Mouse (Mus musculus) cerebellum, adult 9-10 months (tissue): ENCODE measurements around the gene Specc1l.
"Not testable (repeated sequence)": the region's sequence is repeated elsewhere in the genome, so short reads cannot be mapped to it uniquely, and the experiment has no call there.

ENCODE experiments used
- DNase-seq: peaks from one replicate; pipeline ENCODE4 v3.0.0; 2022

Gene Specc1l

GRCm38 (mm10) chr10:75320321-75320720, 108.4 kb downstream of the Specc1l start:
- DNase-seq: no peak

- no peak for DNase-seq
Measured at GRCm38 (mm10) chr10:75322966-75323365, 111.1 kb downstream of the Specc1l start.

GRCm38 (mm10) chr10:75323986-75324385, 112.1 kb downstream of the Specc1l start:
- DNase-seq: no peak

DNA sequence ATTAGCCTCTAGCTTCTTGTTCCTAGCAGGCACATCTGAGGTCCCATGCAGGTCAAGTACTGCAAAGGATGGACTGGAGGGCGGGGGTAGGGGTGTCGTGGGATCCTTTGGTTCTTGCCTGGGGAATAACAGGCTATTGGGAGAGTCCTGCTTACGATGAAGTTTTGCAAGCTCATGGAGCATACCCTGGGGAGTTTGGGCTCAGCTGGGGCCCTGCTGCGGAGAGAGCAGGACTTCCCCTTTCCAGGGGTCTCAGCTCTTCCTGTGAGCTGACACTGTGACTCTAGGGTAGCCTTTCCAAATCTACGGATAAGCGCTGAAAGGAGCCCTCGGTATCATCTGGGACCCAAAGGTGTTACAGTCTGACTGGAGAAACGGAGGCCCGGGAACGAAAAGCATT, 112.5 kb downstream of the Specc1l start:
- no peak for DNase-seq

DNA sequence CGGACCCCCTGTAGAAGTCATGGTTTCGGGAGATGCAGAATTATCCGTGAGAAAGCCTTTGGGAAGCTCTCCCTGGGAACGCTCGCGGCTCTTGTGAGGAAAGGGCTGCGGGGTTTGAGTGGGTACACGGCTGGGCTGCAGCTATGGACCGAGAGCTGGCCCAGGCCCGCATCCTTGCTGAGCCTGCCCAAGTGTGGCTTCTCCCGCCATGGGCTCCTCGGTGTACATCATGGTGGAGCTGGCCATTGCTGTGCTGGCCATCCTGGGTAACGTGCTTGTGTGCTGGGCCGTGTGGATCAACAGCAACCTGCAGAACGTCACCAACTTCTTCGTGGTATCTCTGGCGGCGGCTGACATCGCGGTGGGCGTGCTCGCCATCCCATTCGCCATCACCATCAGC, 113.9 kb downstream of the Specc1l start:
- DNase-seq: no peak

- DNase-seq: no peak
Measured at GRCm38 (mm10) chr10:75326553-75326952, 114.7 kb downstream of the Specc1l start.

DNA sequence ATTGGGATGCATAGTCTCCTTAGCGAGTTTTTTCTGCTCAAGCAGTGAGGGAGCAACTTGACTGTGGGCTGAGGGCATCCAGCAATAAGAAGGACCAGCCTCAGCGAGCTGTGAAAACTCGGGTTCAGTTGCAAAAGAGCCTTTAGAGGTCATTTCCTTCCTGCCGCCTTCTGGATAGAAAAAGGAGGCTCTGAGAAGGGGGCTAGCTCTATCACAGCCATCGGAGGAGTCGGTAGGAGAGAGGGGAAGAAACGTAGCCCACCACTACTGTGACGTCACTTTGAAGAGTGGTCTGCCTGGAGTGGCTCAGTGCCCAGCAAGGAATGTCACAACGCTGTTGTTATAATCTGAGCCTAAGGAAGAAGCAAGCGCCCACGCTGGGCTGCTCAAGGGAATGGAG, 115.2 kb downstream of the Specc1l start:
- no peak for DNase-seq

DNA sequence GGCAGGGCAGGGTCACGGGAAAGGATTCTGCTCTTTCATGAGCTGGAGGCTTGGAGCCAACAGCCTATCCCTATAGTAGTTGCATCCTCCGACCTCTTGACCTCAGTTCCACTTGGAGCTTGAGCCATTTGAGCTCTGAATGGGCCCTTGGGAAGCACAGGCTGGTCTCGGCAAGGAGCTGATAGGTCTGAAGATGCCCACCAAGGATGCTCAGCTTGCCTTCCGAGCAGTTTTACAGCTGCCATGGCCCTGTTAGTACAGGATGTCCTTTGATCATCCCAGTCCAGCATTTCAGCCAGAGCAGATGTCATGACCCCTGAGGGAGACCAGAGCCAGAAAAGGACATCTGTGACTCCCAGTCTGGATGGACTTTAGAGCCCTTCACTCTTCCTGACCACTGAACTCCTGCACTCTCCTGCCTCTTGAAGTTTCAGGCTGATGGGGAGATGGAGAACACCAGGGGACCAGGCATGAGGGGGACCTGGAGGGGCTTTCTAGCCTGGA, 116.4 kb downstream of the Specc1l start:
- DNase-seq: no peak

- DNase-seq: no peak
Measured at GRCm38 (mm10) chr10:75332268-75332667, 120.4 kb downstream of the Specc1l start.

- DNase-seq: peak; percentile 33
Measured at GRCm38 (mm10) chr10:75333176-75333776, 121.4 kb downstream of the Specc1l start.

DNA sequence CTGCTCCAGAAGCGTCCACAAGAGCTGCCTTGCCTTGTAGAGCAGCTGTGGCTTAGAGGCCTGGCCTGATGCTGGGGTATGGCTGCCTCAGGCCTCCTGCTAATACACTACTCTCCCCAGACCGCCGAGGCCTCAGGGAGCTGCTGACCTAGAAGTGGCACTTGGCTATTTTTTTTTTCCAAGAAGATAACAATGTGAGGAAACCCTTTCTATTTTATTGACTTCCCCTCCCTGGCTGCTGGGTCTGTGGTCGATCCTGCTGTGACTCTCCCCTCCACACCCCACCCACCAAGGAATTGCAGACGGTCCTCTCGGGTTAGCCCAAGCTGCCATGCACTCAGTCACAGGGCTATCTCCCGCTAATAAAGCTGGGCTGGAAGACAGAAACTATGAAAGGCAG, 122.3 kb downstream of the Specc1l start:
- no peak for DNase-seq

DNA sequence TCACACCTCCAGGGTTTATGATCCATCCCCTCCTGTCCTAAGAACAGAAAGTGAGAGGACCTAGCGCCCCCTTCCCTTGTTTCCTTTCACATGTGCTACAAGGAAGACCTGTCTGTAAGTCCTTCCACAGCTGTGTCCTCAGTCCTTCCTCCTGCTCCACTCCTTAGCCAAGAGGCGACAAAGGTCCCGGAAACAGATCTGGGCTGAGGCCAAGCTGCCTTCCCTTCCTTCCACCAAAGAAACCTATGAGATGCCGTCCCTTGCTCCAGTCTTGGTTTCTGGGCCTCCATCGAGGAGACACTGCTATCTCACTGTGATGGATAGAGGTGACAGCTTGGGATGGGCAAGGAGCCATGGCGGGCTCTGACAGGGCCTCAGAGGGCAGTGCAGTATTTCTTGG, 123.2 kb downstream of the Specc1l start:
- DNase-seq: no peak

- DNase-seq: no peak
Measured at GRCm38 (mm10) chr10:75337231-75337630, 125.4 kb downstream of the Specc1l start.

GRCm38 (mm10) chr10:75338852-75339251, 127.0 kb downstream of the Specc1l start:
- no peak for DNase-seq

DNA sequence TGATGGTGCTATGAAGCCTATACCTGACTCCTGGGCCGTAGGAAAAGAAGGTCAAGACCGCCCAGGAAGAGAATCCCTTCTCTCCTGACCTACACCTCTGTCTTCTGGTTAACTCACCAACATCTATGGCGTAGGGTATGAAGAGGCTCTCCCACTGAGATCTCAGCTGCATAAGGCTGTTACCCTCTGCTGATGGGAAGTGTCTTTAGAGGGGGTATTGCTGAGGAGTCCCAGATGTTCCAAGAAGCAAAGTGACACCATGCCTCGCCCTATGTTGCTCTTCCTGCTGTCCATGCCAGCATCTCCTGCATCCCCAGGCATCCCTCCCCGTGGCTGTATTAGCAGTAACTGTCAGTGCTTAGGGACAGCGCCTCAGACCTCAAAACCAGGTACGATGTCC, 127.5 kb downstream of the Specc1l start:
- DNase-seq: no peak

DNA sequence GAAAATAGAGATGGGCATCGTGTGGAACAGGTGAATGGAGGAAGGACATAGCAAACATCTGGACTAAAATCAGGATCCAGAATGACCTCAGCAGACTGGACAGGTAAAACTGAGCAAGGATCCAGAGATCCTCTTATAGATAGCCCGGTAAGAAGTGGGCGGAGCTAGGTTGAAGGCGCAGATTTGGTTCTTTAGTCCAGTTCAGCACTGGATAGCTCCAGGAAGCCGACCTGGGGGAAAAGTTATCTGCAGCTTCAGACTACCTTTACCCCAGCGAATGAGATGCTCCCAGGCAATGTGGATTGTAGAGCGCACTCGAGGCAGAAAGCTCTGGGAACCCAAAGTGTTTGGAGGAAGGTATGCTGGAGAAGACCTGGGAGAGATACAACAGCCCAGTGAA, 130.1 kb downstream of the Specc1l start:
- DNase-seq: no peak

GRCm38 (mm10) chr10:75344563-75344962, 132.7 kb downstream of the Specc1l start:
- not testable (repeated sequence) for DNase-seq

DNA sequence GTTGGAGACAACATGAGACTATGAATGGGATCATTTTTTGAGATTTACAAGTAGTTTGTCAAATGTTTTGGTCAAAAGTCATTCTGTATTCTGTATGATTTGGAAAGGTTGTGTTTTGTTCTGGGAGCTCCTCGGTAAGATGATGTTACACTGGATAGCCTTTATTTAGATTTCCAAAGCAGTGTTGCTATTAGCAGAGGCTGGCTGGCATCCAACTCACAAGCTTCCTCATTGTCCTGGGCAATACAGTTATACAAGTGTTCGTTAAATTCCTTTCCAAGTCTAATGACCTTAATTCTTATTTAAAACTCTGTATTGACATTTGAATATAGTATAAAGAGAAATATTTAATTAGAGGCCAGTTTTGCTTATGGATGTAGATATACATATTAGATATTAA, 133.4 kb downstream of the Specc1l start:
- DNase-seq: no peak

DNA sequence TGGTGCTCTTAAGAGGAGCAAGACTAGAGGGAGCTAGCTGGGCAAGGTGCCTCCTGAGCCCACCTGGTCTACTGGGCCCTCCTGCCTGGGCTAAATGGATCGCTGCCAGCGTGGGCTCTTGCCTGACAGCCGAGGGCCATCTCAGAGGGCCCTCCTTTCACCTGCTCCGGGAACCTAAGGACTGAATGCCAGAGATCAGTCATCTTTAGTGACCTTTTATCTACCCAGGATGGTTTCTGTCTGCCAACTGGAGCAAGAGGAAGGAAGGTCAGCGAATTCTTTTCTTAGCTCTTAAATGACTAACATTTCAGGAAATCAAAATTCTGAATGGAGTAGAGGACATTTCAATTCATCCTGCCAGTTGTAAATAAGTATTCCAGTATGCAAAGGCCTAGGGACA, 138.7 kb downstream of the Specc1l start:
- DNase-seq: no peak

DNA sequence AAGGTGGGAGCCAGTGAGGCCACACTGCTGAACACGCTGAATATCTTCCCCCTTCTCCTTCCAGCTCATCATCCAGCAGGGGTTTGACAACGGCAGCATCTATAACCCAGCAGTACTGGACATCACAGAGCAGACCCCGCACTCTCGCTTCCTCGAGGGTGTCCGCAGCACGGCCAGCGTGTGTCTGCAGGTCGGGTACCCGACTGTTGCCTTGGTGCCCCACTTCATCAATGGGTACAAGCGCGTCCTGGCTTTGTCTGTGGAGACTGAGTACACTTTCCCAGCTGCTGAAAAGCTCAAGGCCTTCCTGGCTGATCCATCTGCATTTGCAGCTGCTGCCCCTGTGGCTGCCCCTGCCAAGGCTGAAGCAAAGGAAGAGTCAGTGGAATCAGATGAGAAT, 140.7 kb downstream of the Specc1l start:
- no peak for DNase-seq

DNA sequence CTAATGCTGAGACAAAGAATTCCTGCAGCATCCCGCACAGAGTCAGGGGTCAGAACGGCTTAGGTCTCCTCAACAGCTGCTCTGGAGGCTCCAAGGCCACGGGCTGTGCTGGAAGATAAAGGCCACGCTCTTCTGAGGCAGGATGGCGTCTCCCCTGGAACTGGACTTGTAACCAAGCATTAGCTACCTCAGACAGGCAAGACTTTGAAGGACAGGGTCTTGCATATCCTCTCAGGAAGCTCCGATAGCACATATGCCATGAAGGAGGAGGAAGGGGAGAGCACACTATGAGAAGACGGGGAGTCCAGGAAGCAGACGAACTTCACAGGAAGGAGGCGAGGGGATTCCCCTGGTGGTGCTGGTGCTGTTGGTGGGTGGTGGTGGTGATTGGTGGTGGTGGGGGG, 142.0 kb downstream of the Specc1l start:
- DNase-seq: not testable (repeated sequence)

DNA sequence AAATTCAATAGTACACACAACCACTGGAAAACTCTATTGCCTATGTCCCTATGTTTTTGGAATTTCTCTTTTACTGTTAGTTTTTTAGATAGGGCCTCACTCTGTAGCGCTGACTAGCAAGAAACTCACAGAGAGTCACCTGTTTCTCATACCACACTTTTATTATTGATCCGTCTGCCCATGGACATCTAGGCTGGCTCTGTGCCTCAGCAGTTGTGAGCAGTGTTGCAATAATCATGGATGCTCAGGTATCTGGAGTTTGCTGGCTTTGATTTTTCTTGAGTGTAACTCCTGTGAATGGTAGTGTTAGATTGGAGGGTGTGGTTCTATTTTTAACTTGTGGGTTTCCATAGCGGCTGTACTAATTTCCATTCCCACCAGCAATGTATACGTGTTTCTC, 143.5 kb downstream of the Specc1l start:
- no peak for DNase-seq
